Mouse (Mus musculus) heart, postnatal 25 days (tissue): ENCODE measurements around the gene Rbl1. TPM values are rescaled to one million over a fixed set of nuclear protein-coding genes. Genes with fewer than 3 reads are reported as not detected.

Experiments
- DNase-seq: peaks from one replicate; pipeline ENCODE4 v3.0.0; 2022; ENCODE audit warnings: low spot score
- intact Hi-C: fragments of 180-260 bp; cut with DNase I; formaldehyde crosslinking; loops from one replicate; pipeline ENCODE4 v1.15.1; 2025
- total RNA-seq, 2 experiments: library from RNA; stranded (reverse); gene quantifications; 2 replicates each; pipeline ENCODE4 v1.2.3; 2021

Gene Rbl1
- total RNA-seq, 2 experiments from 2014 or later = 2.3 to 2.5 TPM

GRCm38 (mm10) chr2:157100319-157100605, 104.1 kb downstream of the Rbl1 start:
- intact Hi-C loops = no loop called here
- no peak for DNase-seq

DNA sequence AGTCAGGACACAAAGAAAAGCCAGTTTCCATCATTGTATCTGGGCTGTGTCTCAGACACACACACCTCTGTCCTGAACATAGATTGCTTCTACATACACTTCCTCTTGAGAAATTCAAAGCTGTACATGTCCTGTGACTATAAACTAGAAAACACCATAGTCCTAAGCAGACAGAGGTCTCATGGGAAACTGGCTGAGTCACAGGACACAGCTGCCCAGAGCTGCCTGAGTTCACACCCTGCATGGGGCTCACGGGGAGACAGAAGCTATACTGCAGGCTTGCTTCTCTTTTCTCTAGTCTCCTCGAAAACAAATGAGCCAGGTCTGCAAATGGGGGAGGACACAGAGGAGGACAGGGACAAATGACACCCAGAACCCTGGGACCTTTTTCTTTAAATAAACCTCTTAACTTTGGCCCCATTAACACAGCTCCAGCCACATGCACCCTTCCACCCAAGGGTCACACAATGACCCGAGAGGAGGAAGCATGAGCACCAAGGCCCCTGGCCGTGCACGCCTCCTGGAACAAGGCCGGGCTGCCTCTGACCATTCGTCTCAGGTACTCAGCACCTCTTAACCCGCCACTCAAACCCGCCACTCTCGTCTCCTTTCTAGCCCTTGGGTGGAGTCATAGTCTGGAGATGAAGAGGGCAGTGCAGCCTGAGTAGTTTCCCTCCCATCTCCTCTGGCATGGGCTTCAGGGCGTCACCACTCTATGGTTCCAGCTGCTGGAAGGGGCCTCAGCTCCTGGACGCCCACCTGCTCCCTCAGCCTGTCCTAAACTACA, 104.6 kb downstream of the Rbl1 start:
- DNase-seq = no peak
- intact Hi-C loops = loop anchor here (5.0 kb wide), 1 partner anchor 227 kb away; no protein-coding TSS in a partner anchor

Other genes starting within 250 kb of the Rbl1 start
- gene Ndrg3, start 212.5 kb downstream of the Rbl1 start, total RNA-seq = 10 to 100 TPM; 19.6 to 20.4 TPM
- gene Dsn1, start 197.4 kb downstream of the Rbl1 start, total RNA-seq = 1 to 10 TPM; 1.5 to 2.1 TPM
- 10 to 100 TPM; 11.9 to 14.1 TPM for gene Soga1, start 125.3 kb downstream of the Rbl1 start, total RNA-seq
- gene Tldc2, start 117.5 kb downstream of the Rbl1 start, total RNA-seq = not detected
- 10 to 100 TPM; 21.6 to 22.4 TPM for gene Samhd1, start 69.3 kb downstream of the Rbl1 start, total RNA-seq
- gene Rpn2, start 74.5 kb upstream of the Rbl1 start, total RNA-seq = 10 to 100 TPM; 85.1 to 94.2 TPM
- not detected for gene Mroh8, start 75.0 kb upstream of the Rbl1 start, total RNA-seq
- not detected for gene Ghrh, start 143.0 kb upstream of the Rbl1 start, total RNA-seq
- 10 to 100 TPM; 20.1 to 20.3 TPM for gene Manbal, start 163.1 kb upstream of the Rbl1 start, total RNA-seq
- gene Src, start 213.9 kb upstream of the Rbl1 start, total RNA-seq = 1 to 10 TPM; 2.9 to 5.1 TPM